ENCODE assay signal across 21 mouse cellular contexts in the genomic region with DNA sequence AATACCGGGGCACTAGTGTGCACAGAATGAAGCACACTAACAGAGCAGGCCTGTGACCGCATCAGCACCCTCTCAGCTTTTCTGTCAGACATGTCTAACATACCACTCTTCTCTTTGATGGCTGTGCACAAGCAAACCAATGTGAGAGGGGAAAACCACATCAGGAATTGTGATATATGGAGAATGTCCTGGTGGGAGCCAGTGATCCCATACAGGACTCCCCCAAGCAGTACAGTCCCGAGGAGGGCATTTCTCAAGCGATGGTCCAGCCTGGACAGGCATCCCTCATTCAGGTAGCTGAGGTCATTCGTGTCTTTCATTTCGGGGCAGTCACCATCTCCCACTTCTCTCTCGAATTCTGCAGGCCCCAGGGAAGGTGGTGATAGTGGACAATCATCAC.
A peak's percentile ranks its signal among the peaks of the same experiment; 100 is the strongest.
DNase-seq lines count a peak whose midpoint lies in the region; ATAC-seq and TF ChIP-seq lines count a peak whose summit lies in the region.
"Had no signal": no experiment of that assay in that cellular context is flagged by ENCODE, and none has a peak within 500 bp of the region (broad histone marks: within the 10 kb centered on the region; RNA-seq: fewer than 3 reads in every experiment).

No protein-coding gene starts in this region.

- TF ChIP-seq CTCF in midbrain, postnatal 0 days (IDR thresholded peaks at IDR 0.05), result no peak

- H3K4me3 ChIP-seq in heart, embryonic 10.5 days, result no peak overlapping the region
- H3K4me3 ChIP-seq in heart, embryonic 11.5 days (ENCODE audit: low read depth, low read length), result no peak overlapping the region
- H3K4me3 ChIP-seq in midbrain, embryonic 11.5 days (ENCODE audit: low read depth, low read length), result no peak overlapping the region
- no peak overlapping the region for H3K4me3 ChIP-seq in midbrain, postnatal 0 days (ENCODE audit: low read depth, low read length)

- H3K4me2 ChIP-seq in heart, embryonic 11.5 days, result no peak overlapping the region
- H3K4me2 ChIP-seq in midbrain, embryonic 11.5 days, result no peak overlapping the region
- H3K4me2 ChIP-seq in midbrain, postnatal 0 days (ENCODE audit: low read depth, low read length, poor library complexity, severe bottlenecking), result no peak overlapping the region

- no peaks in the 10 kb centered on the region for H3K9me3 ChIP-seq in heart, embryonic 10.5 days
- no peaks in the 10 kb centered on the region for H3K9me3 ChIP-seq in heart, embryonic 11.5 days (replicated peaks; ENCODE audit: control insufficient read depth, low read length)
- no peaks in the 10 kb centered on the region for H3K9me3 ChIP-seq in midbrain, embryonic 11.5 days (ENCODE audit: control insufficient read depth, low read length)
- no peaks in the 10 kb centered on the region for H3K9me3 ChIP-seq in midbrain, postnatal 0 days (ENCODE audit: low read length)
- H3K9me3 ChIP-seq: G1E had no signal

- H3K9ac ChIP-seq in heart, embryonic 11.5 days (ENCODE audit: low read depth, low read length), result no peak overlapping the region
- no peak overlapping the region for H3K9ac ChIP-seq in midbrain, embryonic 11.5 days (ENCODE audit: low read length)
- no peak overlapping the region for H3K9ac ChIP-seq in midbrain, postnatal 0 days (replicated peaks; ENCODE audit: low read length, poor library complexity, severe bottlenecking)

- H3K36me3 ChIP-seq in heart, embryonic 10.5 days, result peaks cover 17% of the 10 kb centered on the region; the same call in 1 of the 2 replicates
- no peaks in the 10 kb centered on the region for H3K36me3 ChIP-seq in heart, embryonic 11.5 days (ENCODE audit: control insufficient read depth, insufficient read depth, low read length)
- H3K36me3 ChIP-seq in midbrain, embryonic 11.5 days (ENCODE audit: control insufficient read depth, insufficient read depth, low read length), result no peaks in the 10 kb centered on the region
- H3K36me3 ChIP-seq in midbrain, postnatal 0 days (ENCODE audit: insufficient read depth, low read length), result 0 out of 2 replicates have a peak, but pooled peaks cover 3% of the 10 kb centered on the region

- no peaks in the 10 kb centered on the region for H3K27me3 ChIP-seq in heart, embryonic 10.5 days (ENCODE audit: insufficient read depth, poor library complexity, severe bottlenecking)
- H3K27me3 ChIP-seq in heart, embryonic 11.5 days (ENCODE audit: control insufficient read depth, insufficient read depth, low read length), result no peaks in the 10 kb centered on the region
- no peaks in the 10 kb centered on the region for H3K27me3 ChIP-seq in midbrain, embryonic 11.5 days (ENCODE audit: control insufficient read depth, insufficient read depth, low read length)
- H3K27me3 ChIP-seq in midbrain, postnatal 0 days (ENCODE audit: insufficient read depth, low read length), result no peaks in the 10 kb centered on the region
- H3K27me3 ChIP-seq: CH12.LX, Patski had no signal

- H3K27ac ChIP-seq in heart, embryonic 10.5 days, result no peak overlapping the region
- no peak overlapping the region for H3K27ac ChIP-seq in heart, embryonic 11.5 days (ENCODE audit: low read depth, low read length)
- H3K27ac ChIP-seq in midbrain, embryonic 11.5 days (ENCODE audit: low read depth, low read length), result no peak overlapping the region
- no peak overlapping the region for H3K27ac ChIP-seq in midbrain, postnatal 0 days (ENCODE audit: low read depth, low read length)

- peak; percentile 57 for DNase-seq in heart, adult 11 months
- no peak for DNase-seq in heart, adult 8-10 months (ENCODE audit: low spot score)
- peak; percentile 69 for DNase-seq in heart, embryonic 10.5 days (ENCODE audit: low spot score)
- peak; percentile 78 for DNase-seq in midbrain, embryonic 11.5 days (ENCODE audit: low spot score, missing footprints)
- DNase-seq in midbrain, postnatal 0 days (ENCODE audit: low spot score), result no peak
- DNase-seq: adrenal gland, adult 2 months; adrenal gland, adult 8-10 months; adrenal gland, postnatal 10 days; adrenal gland, postnatal 14 days; adrenal gland, postnatal 25 days; adrenal gland, postnatal 36 days; B cell, adult 2 months; cerebellum, adult 11 months; cerebellum, adult 11-12 months; cerebellum, adult 18-20 months had no signal

- no peaks in the 10 kb centered on the region for H3K4me1 ChIP-seq in heart, embryonic 10.5 days
- H3K4me1 ChIP-seq in heart, embryonic 11.5 days (ENCODE audit: control insufficient read depth, insufficient read depth, low read length), result no peaks in the 10 kb centered on the region
- no peaks in the 10 kb centered on the region for H3K4me1 ChIP-seq in midbrain, embryonic 11.5 days (ENCODE audit: control insufficient read depth, insufficient read depth, low read length)
- no peaks in the 10 kb centered on the region for H3K4me1 ChIP-seq in midbrain, postnatal 0 days (ENCODE audit: insufficient read depth, low read length)

- WGBS in heart, embryonic 10.5 days, result 92% methylated on average over 7 of the region's 7 CpGs
- WGBS in heart, embryonic 11.5 days (ENCODE audit: insufficient replicate concordance), result 88% methylated on average over 7 of the region's 7 CpGs
- WGBS in midbrain, embryonic 11.5 days, result 95% methylated on average over 7 of the region's 7 CpGs
- 92% methylated on average over 7 of the region's 7 CpGs for WGBS in midbrain, postnatal 0 days

- ATAC-seq in heart, embryonic 11.5 days (replicated peaks; ENCODE audit: insufficient number of reproducible peaks, low FRiP score, low TSS enrichment), result no peak
- ATAC-seq in midbrain, embryonic 11.5 days (ENCODE audit: low FRiP score), result no peak
- ATAC-seq in midbrain, postnatal 0 days (ENCODE audit: low FRiP score), result no peak
- ATAC-seq: activated CD4-positive, CD25-positive, alpha-beta regulatory T cell, adult 4 months; CD4-positive, CD25-positive, alpha-beta regulatory T cell, adult 4 months; Patski had no signal

Comparison
In these comparisons a context has a peak if more than half of its experiments do, and no peak if none do; other contexts are left out.
1. DNase-seq: peak in heart, adult 11 months (single experiment), heart, embryonic 10.5 days (single experiment) and midbrain, embryonic 11.5 days (single experiment); none in heart, adult 8-10 months (single experiment) and midbrain, postnatal 0 days (single experiment).